Mouse (Mus musculus): ENCODE measurements around the gene Fbxl17. TPM values are rescaled to one million over a fixed set of nuclear protein-coding genes. Genes with fewer than 3 reads are reported as not detected.

The Fbxl17 gene
- total RNA-seq, 4 experiments from 2014 or later = 46.7 to 63.6 (median 51.9) TPM

Small RNA genes within 50 kb of the gene (microRNA-seq; reads per million reads assigned to microRNA genes)
- gene Gm24813 = not detected

Measured in gastrocnemius, adult 8-10 months (tissue).